Mouse (Mus musculus) urinary bladder, postnatal 0 days (tissue): Measurements from ENCODE around the gene Rhbg. TPM values are rescaled to one million over a fixed set of nuclear protein-coding genes. Genes with fewer than 3 reads are reported as not detected.

Experiments used
- microRNA-seq: library from miRNA; unstranded; fragments of <30 nt; microRNA quantifications from one replicate; pipeline ENCODE4, GENCODE M21; 2016
- polyA plus RNA-seq: library from polyadenylated mRNA; unstranded; fragments of >200 nt; fragmentation: Nextera tagmentation; extraction: Ambion mirVana; gene quantifications from 2 replicates; pipeline ENCODE4 v1.2.1, GENCODE M21; 2015

Gene Rhbg
- polyA plus RNA-seq, result 1.3 and 2.0 TPM in 2 replicates

DNA sequence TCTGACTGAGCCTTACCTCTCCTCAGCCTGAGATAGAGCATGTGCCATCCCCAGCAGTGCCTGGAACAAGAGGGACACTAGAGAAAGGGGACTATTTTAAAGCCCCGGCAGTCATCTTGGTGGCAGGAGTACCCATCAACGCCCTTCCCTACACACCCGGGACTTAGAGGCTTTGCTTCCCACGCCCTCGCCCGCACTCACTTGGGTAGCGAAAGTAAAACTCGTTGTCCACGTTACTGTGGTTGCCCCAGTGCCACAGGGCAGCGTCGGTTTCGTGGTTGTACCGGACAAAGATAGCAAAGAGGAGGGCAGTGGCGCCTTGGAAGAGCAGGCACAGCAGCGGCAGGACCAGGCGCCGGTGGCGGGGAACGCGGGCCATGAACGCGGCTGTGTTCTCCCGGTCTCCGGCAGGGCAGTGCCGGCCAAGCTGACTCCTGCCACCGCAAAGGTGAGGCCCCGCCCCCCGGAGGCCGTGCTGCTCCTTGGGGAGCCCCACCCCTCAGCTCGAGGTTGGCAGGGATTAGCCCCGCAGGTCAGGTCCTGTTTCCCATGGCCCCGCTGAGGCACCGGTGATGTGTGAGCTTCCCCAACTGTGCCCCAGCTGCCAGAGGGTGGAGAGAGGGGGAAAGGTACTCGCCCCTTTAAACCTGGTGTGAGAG is at the start of gene Rhbg:
Gene Rhbg, minus strand, starts transcription at position 442 of the 659 bp plus-strand sequence.

GRCm38 (mm10) chr3:88296561-88297318 is 42.2 kb upstream of the Rhbg start, which contains the start of the genes Tsacc and Cct3:
Gene Tsacc (minus strand): TSS chr3:88296999.
Gene Cct3 (plus strand): TSS chr3:88297116.

DNA sequence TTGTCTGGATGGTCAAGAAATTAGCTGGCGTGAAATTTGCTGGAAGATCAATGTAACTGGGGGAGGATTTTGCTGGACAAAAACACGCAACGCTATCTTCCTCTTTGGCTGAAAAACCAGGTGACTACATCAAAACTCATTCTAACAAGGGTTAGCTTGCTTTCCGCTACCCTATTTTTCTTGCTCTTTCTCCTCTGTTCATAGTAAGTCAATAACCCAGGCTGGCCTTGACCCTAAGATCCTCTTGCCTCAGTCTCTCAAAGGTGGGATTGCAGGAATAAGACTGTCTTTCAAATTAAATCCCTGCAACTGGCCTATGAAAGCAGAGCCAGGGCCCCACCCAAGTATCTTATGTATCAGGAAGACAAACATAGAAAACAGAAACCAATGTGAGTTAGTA is 32.6 kb upstream of the Rhbg start, which contains the start of gene Gm38392:
Gene Gm38392, minus strand, starts transcription at position 101 of the 400 bp plus-strand sequence.

Small RNAs within 50 kb of the gene (microRNA-seq; reads per million reads assigned to microRNA genes)
- not detected for gene Gm25641
- not detected for gene Mir3093
- gene Mir9-1, result not detected

Other genes with a start within 250 kb of the Rhbg start
- gene Hapln2, start 227.1 kb downstream of the Rhbg start, polyA plus RNA-seq, result not detected in 2 replicates
- 15.3 and 17.0 TPM in 2 replicates for gene Gpatch4, start 211.6 kb downstream of the Rhbg start, polyA plus RNA-seq
- gene Naxe, start 196.2 kb downstream of the Rhbg start, polyA plus RNA-seq, result 110 and 112 TPM in 2 replicates
- not detected in 2 replicates for gene Ttc24, start 176.4 kb downstream of the Rhbg start, polyA plus RNA-seq
- gene Iqgap3, start 172.7 kb downstream of the Rhbg start, polyA plus RNA-seq, result 3.7 and 4.6 TPM in 2 replicates
- 15.1 and 16.4 TPM in 2 replicates for gene Mef2d, start 112.3 kb downstream of the Rhbg start, polyA plus RNA-seq
- 0.20 and 0.99 TPM in 2 replicates for gene Gm38392, start 32.5 kb upstream of the Rhbg start, polyA plus RNA-seq
- 9.2 and 10.0 TPM in 2 replicates for gene Tsacc, start 42.3 kb upstream of the Rhbg start, polyA plus RNA-seq
- 308 and 322 TPM in 2 replicates for gene Cct3, start 42.4 kb upstream of the Rhbg start, polyA plus RNA-seq
- gene Glmp, start 70.3 kb upstream of the Rhbg start, polyA plus RNA-seq, result 157 and 169 TPM in 2 replicates
- gene Tmem79, start 81.4 kb upstream of the Rhbg start, polyA plus RNA-seq, result 29.9 and 30.1 TPM in 2 replicates
- gene Smg5, start 81.6 kb upstream of the Rhbg start, polyA plus RNA-seq, result 25.6 and 28.1 TPM in 2 replicates
- 45.2 and 47.2 TPM in 2 replicates for gene Paqr6, start 109.9 kb upstream of the Rhbg start, polyA plus RNA-seq
- gene Bglap3, start 118.0 kb upstream of the Rhbg start, polyA plus RNA-seq, result 1.2 and 1.5 TPM in 2 replicates
- gene Bglap2, start 124.0 kb upstream of the Rhbg start, polyA plus RNA-seq, result 4.9 and 8.9 TPM in 2 replicates
- gene Bglap, start 129.8 kb upstream of the Rhbg start, polyA plus RNA-seq, result 0.49 TPM in 1 of 2 replicates, not detected in the other
- 45.0 and 46.8 TPM in 2 replicates for gene Pmf1, start 155.6 kb upstream of the Rhbg start, polyA plus RNA-seq
- gene Slc25a44, start 170.4 kb upstream of the Rhbg start, polyA plus RNA-seq, result 10.1 TPM in 2 replicates
- gene Sema4a, start 206.5 kb upstream of the Rhbg start, polyA plus RNA-seq, result 17.7 and 20.0 TPM in 2 replicates